Mouse (Mus musculus) gastrocnemius, postnatal 36 days (tissue): ENCODE measurements around the gene Pigf. TPM values are rescaled to one million over a fixed set of nuclear protein-coding genes. Genes with fewer than 3 reads are reported as not detected.

Source experiments
- DNase-seq, 2 experiments: peaks; one replicate each; pipeline ENCODE4 v3.0.0; 2022
- intact Hi-C: fragments of 180-260 bp; cut with DNase I; formaldehyde crosslinking; loops from one replicate; pipeline ENCODE4 v1.15.1; 2025
- total RNA-seq, 2 experiments: library from RNA; stranded (reverse); gene quantifications; 2 replicates each; pipeline ENCODE4 v1.2.3; 2021

The Pigf gene
- total RNA-seq, 2 experiments from 2014 or later = 1.7 to 1.9 TPM

GRCm38 (mm10) chr17:87038496-87038895 is 13.3 kb upstream of the Pigf start:
- intact Hi-C loops = no loop called here
- DNase-seq = no peak

DNA sequence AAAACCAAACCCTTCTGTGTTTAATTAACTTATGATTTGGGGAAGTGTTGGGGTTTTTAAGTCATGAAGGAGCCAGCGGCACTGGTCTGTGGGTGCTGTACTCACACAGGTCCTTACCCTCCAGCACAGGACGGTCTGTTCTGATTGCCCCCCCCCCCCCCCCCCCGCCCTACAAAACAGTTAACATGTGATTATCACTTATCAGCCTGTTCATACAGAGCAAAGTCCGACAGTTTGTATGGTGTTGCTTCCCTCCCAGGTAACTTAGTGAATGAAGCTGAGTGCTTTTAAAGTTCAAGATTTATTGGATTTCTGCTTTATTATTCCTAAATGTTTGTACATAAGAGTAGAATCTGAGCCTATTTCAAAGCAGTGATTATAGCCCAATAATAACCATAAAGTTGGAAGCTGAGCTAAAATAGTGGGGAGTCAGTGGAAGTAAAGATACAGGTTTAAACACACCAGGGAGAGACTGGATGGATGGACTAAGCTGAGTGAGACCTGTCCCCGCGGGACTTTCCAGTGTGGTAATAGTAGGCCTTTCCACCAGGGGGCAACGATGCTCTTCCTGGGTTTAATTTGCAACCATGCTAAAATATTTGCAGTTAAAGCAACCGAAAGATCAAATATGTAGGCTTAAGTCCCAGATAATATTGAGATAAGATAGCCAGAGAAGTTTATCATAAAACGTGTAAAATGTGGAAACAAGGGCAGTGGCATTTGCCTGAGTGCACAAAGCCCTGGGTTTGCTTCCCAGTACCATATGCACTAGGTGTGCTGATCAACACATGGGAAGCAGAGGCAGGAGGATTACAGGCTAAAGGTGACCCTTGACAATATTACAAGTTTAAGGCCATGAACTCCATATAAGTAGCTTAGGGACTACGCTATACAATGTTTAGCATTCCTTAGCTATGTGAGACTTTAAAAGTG is 11.2 kb upstream of the Pigf start:
- intact Hi-C loops = loop anchor here (2.0 kb wide), 1 partner anchor 212 kb away; no protein-coding TSS in a partner anchor
- no peak for DNase-seq

- no peak for DNase-seq
- intact Hi-C loops = no loop called here
Measured at GRCm38 (mm10) chr17:87024491-87025242, 539 bp downstream of the Pigf start.

GRCm38 (mm10) chr17:87019692-87020091 is 5.5 kb downstream of the Pigf start:
- DNase-seq = no peak
- intact Hi-C loops = no loop called here

GRCm38 (mm10) chr17:87011301-87012019 is 13.7 kb downstream of the Pigf start:
- no peak for DNase-seq

GRCm38 (mm10) chr17:87008950-87009349 is 16.3 kb downstream of the Pigf start:
- DNase-seq = no peak
- intact Hi-C loops = loop anchor here (5.0 kb wide), 1 partner anchor 47 kb away; the partner anchor contains the start of gene Rhoq

More at GRCm38 (mm10) chr17:87011301-87012019, 13.7 kb downstream of the Pigf start:
- intact Hi-C loops = no loop called here

DNA sequence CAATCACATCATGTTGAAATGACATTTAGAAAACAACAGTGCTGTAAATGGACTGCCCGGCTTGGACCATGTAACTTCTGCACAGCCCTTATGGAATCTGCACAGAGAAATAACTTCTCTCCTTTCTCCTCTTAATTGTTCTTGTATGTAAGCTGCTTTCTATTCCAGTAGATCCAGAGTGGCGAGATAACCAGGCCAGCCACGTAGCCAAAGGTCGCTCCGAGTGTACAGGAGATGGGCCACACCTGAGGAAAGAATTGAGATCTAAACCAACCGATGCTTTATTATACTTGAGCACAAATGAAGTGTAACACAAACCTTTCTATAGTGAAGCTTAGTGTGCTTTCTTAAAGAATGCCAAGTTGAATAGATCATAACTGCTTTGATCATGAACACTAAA is 27.9 kb downstream of the Pigf start:
- DNase-seq = no peak
- intact Hi-C loops = loop anchor here (5.0 kb wide), 1 partner anchor 75 kb away; no protein-coding TSS in a partner anchor

GRCm38 (mm10) chr17:86991306-86991705 is 33.9 kb downstream of the Pigf start:
- DNase-seq = no peak
- intact Hi-C loops = no loop called here

GRCm38 (mm10) chr17:86988601-86989184 is 36.5 kb downstream of the Pigf start:
- intact Hi-C loops = no loop called here

GRCm38 (mm10) chr17:86988161-86988560 is 37.0 kb downstream of the Pigf start:
- intact Hi-C loops = no loop called here
- DNase-seq = no peak

More at GRCm38 (mm10) chr17:86988601-86989184, 36.5 kb downstream of the Pigf start:
- DNase-seq = no peak

DNA sequence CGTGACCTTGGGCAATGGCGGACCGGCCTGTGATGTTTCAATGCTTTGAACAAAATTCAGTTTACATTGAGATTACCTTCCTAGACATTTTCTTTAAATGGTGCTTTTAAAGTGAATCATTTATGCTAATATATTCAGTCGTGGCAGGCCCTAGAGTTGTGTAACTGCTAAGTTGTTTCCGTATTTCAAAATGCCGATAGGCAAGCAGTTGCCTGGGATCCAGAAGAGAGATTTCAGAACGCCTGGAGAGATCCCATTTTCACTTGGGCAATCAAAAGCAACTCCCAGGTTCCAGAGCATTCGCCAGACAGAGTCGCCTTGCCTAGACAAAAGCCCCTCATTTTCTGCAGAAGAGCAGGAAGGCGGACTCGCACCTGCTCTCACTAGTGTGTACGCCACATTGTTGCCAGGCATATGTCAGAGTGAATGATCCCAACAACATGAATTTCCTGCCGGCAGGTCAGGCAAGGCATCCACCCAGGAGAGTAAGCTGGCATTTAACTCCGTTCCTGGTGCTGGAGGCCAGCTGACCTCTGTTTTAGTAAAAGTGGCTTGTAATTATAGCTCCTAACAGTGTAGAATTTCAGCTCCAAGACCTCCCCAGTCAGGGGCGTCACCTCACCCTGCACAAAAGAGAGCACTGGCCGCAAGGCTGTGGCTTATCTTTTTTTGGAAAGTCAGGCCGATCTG is 38.6 kb downstream of the Pigf start:
- DNase-seq = no peak
- intact Hi-C loops = no loop called here

DNA sequence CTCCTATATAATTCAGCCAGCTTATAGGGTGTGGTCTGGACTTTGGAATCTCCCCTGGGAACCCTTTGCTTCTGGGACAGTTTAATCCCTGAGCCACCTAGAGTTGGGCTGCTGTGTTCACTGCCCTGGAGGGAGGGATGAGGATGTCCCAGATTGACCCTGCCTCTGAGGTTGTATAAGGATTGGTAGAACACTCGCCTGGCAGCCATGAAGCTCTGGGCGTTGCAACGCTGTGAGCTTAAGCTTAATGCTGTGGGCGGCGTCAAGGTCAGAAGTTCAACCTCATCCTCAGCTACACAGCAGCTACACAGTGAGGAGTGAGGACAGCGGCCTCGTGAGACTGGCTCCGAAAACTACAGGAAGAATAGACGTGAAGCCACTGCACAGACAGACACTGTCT is 42.7 kb downstream of the Pigf start:
- peak in 1 of 2 experiments; percentile 40 for DNase-seq
- intact Hi-C loops = no loop called here

DNA sequence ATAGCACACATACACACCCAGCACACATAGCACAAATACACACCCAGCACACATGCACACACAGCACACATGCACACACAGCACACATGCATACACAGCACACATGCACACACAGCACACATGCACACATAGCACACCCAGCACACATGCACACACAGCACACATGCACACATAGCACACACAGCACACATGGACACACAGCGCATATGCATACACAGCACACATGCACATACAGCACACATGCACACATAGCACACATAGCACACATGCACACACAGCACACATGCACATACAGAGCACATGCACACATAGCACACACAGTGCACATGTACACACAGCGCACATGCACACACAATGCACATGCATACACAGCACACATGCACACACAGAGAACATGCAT is 43.5 kb downstream of the Pigf start:
- intact Hi-C loops = no loop called here
- no peak for DNase-seq

- DNase-seq = no peak
- intact Hi-C loops = no loop called here
Measured at GRCm38 (mm10) chr17:86981205-86981604, 44.0 kb downstream of the Pigf start.

DNA sequence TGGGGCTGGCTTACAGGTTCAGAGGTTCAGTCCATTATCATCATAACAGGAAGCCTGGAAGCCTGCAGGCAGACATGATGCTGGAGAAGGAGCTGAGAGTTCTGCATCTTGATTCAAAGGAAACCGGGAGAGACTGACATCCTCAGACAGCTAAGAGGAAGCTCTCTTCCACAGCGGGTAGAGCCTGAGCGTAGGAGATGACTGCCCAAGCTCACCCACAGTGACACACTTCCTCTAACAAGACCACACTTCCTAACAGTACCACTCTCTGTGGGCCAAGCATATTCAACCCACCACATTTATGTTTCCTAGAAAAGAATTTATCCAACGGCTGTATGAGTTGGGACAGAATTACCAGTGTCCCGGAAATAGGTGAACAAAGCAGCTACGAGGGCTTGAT is 46.7 kb downstream of the Pigf start:
- intact Hi-C loops = no loop called here
- DNase-seq = no peak

DNA sequence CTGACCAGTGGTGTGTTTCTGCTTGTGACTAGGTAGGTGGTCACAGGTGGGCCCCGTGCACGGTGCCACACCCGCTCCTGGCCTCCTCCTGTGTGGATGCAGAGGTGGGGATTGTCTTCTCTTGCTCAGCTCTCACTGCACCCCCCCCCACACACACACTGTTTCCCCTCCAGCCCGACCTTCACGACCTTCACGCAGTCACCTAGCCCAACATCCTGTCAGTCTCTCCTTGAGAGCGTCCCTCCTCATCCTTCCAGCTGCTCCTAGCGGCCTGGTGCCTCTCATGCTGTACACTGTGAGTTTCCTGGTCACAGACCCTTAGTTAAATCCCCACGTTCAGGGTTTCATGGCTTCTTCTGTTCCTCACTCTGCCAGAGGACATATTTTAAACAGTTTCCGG is 48.8 kb downstream of the Pigf start:
- intact Hi-C loops = no loop called here
- no peak for DNase-seq

GRCm38 (mm10) chr17:86973097-86973496 is 52.1 kb downstream of the Pigf start:
- DNase-seq = no peak

DNA sequence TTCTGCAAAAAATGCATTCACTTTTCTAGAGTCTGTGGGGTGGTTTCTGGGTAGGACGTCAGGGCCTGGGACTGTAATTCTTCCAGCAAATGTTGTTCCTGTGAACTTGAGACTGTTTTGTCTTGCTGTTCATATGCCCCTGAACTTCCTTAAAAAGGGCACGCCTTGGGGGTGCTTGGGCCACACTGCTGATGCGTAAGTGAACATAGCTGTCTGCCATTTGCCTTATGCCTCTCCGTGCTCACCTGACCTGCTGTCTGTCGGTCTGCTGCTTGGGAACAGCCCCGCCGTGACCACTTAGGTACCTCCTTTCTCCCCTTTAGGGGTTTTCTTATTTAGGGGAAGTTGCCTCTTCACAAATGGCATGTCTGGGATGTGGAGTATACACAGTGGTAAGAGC is 53.3 kb downstream of the Pigf start:
- intact Hi-C loops = no loop called here
- DNase-seq = no peak

More at GRCm38 (mm10) chr17:86973097-86973496, 52.1 kb downstream of the Pigf start:
- intact Hi-C loops = no loop called here

DNA sequence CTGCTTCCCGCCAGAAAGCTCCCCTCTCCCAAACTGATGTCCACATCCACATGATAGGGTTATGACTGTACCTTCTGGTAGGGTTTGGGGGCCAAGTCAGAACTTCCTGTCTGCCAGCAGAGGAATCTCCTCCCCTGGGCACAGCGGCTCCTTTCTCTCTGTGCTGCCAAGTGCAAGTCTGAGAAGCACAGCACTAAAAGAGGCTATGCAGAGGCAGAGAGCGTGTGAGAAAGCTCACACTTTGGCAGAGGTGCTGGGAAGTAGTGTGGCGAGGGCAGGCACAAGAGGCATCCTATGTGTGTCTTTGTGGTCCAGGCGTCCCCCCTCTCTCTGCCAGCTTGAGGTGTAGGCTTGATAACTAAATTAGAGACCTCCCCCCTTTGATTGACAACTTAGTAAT is 54.2 kb downstream of the Pigf start:
- DNase-seq = no peak
- intact Hi-C loops = no loop called here
